Mouse (Mus musculus): ENCODE results near the gene Pip5k1b. TPM values are rescaled to one million over a fixed set of nuclear protein-coding genes. Genes with fewer than 3 reads are reported as not detected.
A peak's percentile ranks its signal among the peaks of the same experiment; 100 is the strongest.

Pip5k1b gene
- polyA plus RNA-seq, 1 experiment from 2014 or later: 5.6 TPM

DNA sequence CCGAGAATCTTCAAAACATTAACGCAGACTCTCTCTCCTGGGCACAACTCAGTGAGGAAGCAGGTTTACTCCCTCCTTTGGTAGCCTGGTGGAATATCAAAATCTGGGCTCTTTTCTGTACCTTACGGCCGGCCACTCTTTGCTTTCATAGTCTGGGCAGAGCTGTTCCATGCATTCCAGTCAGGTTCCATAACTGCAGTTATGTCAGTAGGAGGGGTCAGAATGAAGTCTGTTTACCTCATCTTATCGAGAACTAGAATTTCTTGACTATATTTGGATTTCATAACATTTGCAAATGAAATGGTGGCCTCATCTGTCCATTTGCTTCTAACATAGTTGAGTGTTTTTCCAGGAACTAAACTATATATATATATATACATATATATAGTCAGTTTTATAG is 55.2 kb downstream of the Pip5k1b start:
- no peaks in the 10 kb centered on the region for H3K27me3 ChIP-seq (replicated peaks; ENCODE audit: control insufficient read depth, insufficient read depth, low read length)
- 73% methylated on average over 5 of the region's 5 CpGs for WGBS

GRCm38 (mm10) chr19:24499291-24499690 is 56.4 kb downstream of the Pip5k1b start:
- DNase-seq (ENCODE audit: low spot score) (no peak), ATAC-seq (replicated peaks; ENCODE audit: low FRiP score) (no peak)
- Histone ChIP-seq H3K27ac (ENCODE audit: low read depth, low read length) (no peak overlapping the region), H3K9me3 (ENCODE audit: control insufficient read depth, low read length) (no peaks in the 10 kb centered on the region), H3K36me3 (ENCODE audit: control insufficient read depth, insufficient read depth, low read length) (no peaks in the 10 kb centered on the region), H3K4me1 (replicated peaks; ENCODE audit: control insufficient read depth, insufficient read depth, low read length) (0 out of 2 replicates have a peak, but pooled peaks cover 2% of the 10 kb centered on the region), H3K9ac (ENCODE audit: low read depth, low read length) (no peak overlapping the region), H3K4me2 (no peak overlapping the region), H3K4me3 (ENCODE audit: low read depth, low read length) (no peak overlapping the region), H3K27me3 (replicated peaks; ENCODE audit: control insufficient read depth, insufficient read depth, low read length) (no peaks in the 10 kb centered on the region)
- WGBS: 85% methylated on average over 3 of the region's 3 CpGs

More for the DNA sequence above, 55.2 kb downstream of the Pip5k1b start:
- no peak for ATAC-seq (replicated peaks; ENCODE audit: low FRiP score)
- H3K9ac ChIP-seq (ENCODE audit: low read depth, low read length): no peak overlapping the region
- no peaks in the 10 kb centered on the region for H3K36me3 ChIP-seq (ENCODE audit: control insufficient read depth, insufficient read depth, low read length)
- H3K4me3 ChIP-seq (ENCODE audit: low read depth, low read length): no peak overlapping the region
- H3K27ac ChIP-seq (ENCODE audit: low read depth, low read length): no peak overlapping the region
- DNase-seq (ENCODE audit: low spot score): no peak
- 0 out of 2 replicates have a peak, but pooled peaks cover 2% of the 10 kb centered on the region for H3K4me1 ChIP-seq (replicated peaks; ENCODE audit: control insufficient read depth, insufficient read depth, low read length)
- no peak overlapping the region for H3K4me2 ChIP-seq
- no peaks in the 10 kb centered on the region for H3K9me3 ChIP-seq (ENCODE audit: control insufficient read depth, low read length)

- Histone ChIP-seq H3K4me2 (no peak overlapping the region), H3K27me3 (replicated peaks; ENCODE audit: control insufficient read depth, insufficient read depth, low read length) (no peaks in the 10 kb centered on the region), H3K9ac (ENCODE audit: low read depth, low read length) (no peak overlapping the region), H3K27ac (ENCODE audit: low read depth, low read length) (no peak overlapping the region), H3K4me3 (ENCODE audit: low read depth, low read length) (no peak overlapping the region), H3K36me3 (ENCODE audit: control insufficient read depth, insufficient read depth, low read length) (no peaks in the 10 kb centered on the region), H3K4me1 (replicated peaks; ENCODE audit: control insufficient read depth, insufficient read depth, low read length) (0 out of 2 replicates have a peak, but pooled peaks cover 2% of the 10 kb centered on the region), H3K9me3 (ENCODE audit: control insufficient read depth, low read length) (no peaks in the 10 kb centered on the region)
- ATAC-seq (replicated peaks; ENCODE audit: low FRiP score) (no peak), DNase-seq (ENCODE audit: low spot score) (no peak)
- WGBS: 70% methylated on average over 4 of the region's 4 CpGs
Measured at GRCm38 (mm10) chr19:24493887-24494286, 61.8 kb downstream of the Pip5k1b start.

GRCm38 (mm10) chr19:24491824-24492223 is 63.8 kb downstream of the Pip5k1b start:
- H3K4me1 ChIP-seq (replicated peaks; ENCODE audit: control insufficient read depth, insufficient read depth, low read length): no peaks in the 10 kb centered on the region
- no peak overlapping the region for H3K27ac ChIP-seq (ENCODE audit: low read depth, low read length)
- DNase-seq (ENCODE audit: low spot score) (peak; percentile 9), ATAC-seq (replicated peaks; ENCODE audit: low FRiP score) (no peak)
- no peaks in the 10 kb centered on the region for H3K36me3 ChIP-seq (ENCODE audit: control insufficient read depth, insufficient read depth, low read length)
- H3K4me2 ChIP-seq: no peak overlapping the region
- 68% methylated on average over 3 of the region's 3 CpGs for WGBS
- no peak overlapping the region for H3K4me3 ChIP-seq (ENCODE audit: low read depth, low read length)
- no peaks in the 10 kb centered on the region for H3K9me3 ChIP-seq (ENCODE audit: control insufficient read depth, low read length)
- no peak overlapping the region for H3K9ac ChIP-seq (ENCODE audit: low read depth, low read length)
- no peaks in the 10 kb centered on the region for H3K27me3 ChIP-seq (replicated peaks; ENCODE audit: control insufficient read depth, insufficient read depth, low read length)

GRCm38 (mm10) chr19:24490275-24490674 is 65.4 kb downstream of the Pip5k1b start:
- no peak for ATAC-seq (replicated peaks; ENCODE audit: low FRiP score)
- Histone ChIP-seq H3K36me3 (ENCODE audit: control insufficient read depth, insufficient read depth, low read length) (no peaks in the 10 kb centered on the region), H3K9ac (ENCODE audit: low read depth, low read length) (no peak overlapping the region), H3K27me3 (replicated peaks; ENCODE audit: control insufficient read depth, insufficient read depth, low read length) (no peaks in the 10 kb centered on the region), H3K27ac (ENCODE audit: low read depth, low read length) (no peak overlapping the region), H3K4me1 (replicated peaks; ENCODE audit: control insufficient read depth, insufficient read depth, low read length) (no peaks in the 10 kb centered on the region), H3K4me3 (ENCODE audit: low read depth, low read length) (no peak overlapping the region), H3K4me2 (no peak overlapping the region), H3K9me3 (ENCODE audit: control insufficient read depth, low read length) (no peaks in the 10 kb centered on the region)
- peak; percentile 23 for DNase-seq (ENCODE audit: low spot score)
- WGBS: 42% methylated on average over 5 of the region's 5 CpGs

- H3K27me3 ChIP-seq (replicated peaks; ENCODE audit: control insufficient read depth, insufficient read depth, low read length): no peaks in the 10 kb centered on the region
- 72% methylated on average over 8 of the region's 8 CpGs for WGBS
- no peak overlapping the region for H3K4me3 ChIP-seq (ENCODE audit: low read depth, low read length)
- H3K9me3 ChIP-seq (ENCODE audit: control insufficient read depth, low read length): no peaks in the 10 kb centered on the region
- no peak overlapping the region for H3K4me2 ChIP-seq
- no peak for ATAC-seq (replicated peaks; ENCODE audit: low FRiP score)
- DNase-seq (ENCODE audit: low spot score): peak; percentile 23
- no peaks in the 10 kb centered on the region for H3K4me1 ChIP-seq (replicated peaks; ENCODE audit: control insufficient read depth, insufficient read depth, low read length)
- H3K9ac ChIP-seq (ENCODE audit: low read depth, low read length): no peak overlapping the region
- no peak overlapping the region for H3K27ac ChIP-seq (ENCODE audit: low read depth, low read length)
- H3K36me3 ChIP-seq (ENCODE audit: control insufficient read depth, insufficient read depth, low read length): no peaks in the 10 kb centered on the region
Measured at GRCm38 (mm10) chr19:24486433-24487296, 69.0 kb downstream of the Pip5k1b start.

DNA sequence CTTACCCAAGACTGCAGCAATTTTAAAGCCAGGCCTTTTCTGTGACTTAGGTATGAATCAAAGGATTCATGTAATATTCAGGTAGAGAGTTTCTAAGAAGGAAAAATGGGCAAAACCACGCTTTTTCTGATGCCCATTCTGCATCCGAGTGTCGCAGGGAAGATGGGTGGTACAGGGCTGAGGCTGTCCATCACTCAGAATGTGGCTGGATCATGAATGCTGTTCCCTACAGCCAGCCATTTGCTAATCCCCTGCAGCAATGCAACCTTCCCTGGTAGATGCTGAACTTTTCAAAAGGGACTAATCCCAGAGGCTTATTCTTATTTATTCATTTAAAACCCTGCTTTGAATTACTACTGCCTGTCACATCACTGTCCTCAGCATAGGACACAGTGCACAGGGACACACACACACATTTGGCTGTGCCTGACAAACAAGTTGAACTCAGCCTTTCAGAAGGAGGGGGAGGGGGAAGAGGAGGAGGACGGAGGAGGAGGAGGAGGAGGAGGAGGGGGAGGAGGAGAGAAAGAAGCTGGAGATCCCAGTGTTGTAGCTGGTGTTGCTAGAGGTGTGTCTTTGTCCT is 71.0 kb downstream of the Pip5k1b start:
- ATAC-seq (replicated peaks; ENCODE audit: low FRiP score) (no peak), DNase-seq (ENCODE audit: low spot score) (peak; percentile 14)

DNA sequence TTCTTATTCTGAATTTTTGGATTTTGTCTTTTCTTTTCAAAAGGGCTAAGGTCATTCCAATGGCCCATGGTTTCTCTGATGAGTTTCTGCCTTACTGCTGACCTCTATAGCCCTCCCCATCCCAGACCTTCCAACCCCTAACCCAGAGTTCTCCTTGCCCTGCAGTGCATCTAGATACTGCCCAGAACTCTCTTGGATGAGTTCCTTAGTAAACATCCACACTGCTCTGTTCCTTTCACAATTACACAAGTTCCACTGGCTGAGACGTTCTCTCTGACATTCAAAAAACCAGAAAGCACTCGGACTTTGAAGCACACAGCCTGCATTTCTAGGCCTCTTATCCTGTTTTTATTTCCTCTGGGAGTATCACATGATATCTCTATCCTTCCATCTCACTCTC is 74.8 kb downstream of the Pip5k1b start:
- Histone ChIP-seq H3K4me1 (replicated peaks; ENCODE audit: control insufficient read depth, insufficient read depth, low read length) (no peaks in the 10 kb centered on the region), H3K36me3 (ENCODE audit: control insufficient read depth, insufficient read depth, low read length) (no peaks in the 10 kb centered on the region), H3K9ac (ENCODE audit: low read depth, low read length) (no peak overlapping the region), H3K27ac (ENCODE audit: low read depth, low read length) (no peak overlapping the region), H3K9me3 (ENCODE audit: control insufficient read depth, low read length) (no peaks in the 10 kb centered on the region), H3K27me3 (replicated peaks; ENCODE audit: control insufficient read depth, insufficient read depth, low read length) (no peaks in the 10 kb centered on the region), H3K4me2 (no peak overlapping the region), H3K4me3 (ENCODE audit: low read depth, low read length) (no peak overlapping the region)
- 61% methylated on average over 2 of the region's 2 CpGs for WGBS
- no peak for ATAC-seq (replicated peaks; ENCODE audit: low FRiP score)
- DNase-seq (ENCODE audit: low spot score): no peak

More for the DNA sequence above, 71.0 kb downstream of the Pip5k1b start:
- Histone ChIP-seq H3K27ac (ENCODE audit: low read depth, low read length) (no peak overlapping the region), H3K9me3 (ENCODE audit: control insufficient read depth, low read length) (no peaks in the 10 kb centered on the region), H3K4me3 (ENCODE audit: low read depth, low read length) (no peak overlapping the region), H3K36me3 (ENCODE audit: control insufficient read depth, insufficient read depth, low read length) (no peaks in the 10 kb centered on the region), H3K27me3 (replicated peaks; ENCODE audit: control insufficient read depth, insufficient read depth, low read length) (no peaks in the 10 kb centered on the region), H3K4me2 (no peak overlapping the region), H3K4me1 (replicated peaks; ENCODE audit: control insufficient read depth, insufficient read depth, low read length) (no peaks in the 10 kb centered on the region), H3K9ac (ENCODE audit: low read depth, low read length) (no peak overlapping the region)
- 78% methylated on average over 4 of the region's 4 CpGs for WGBS
